Mouse (Mus musculus): ENCODE results near the gene Ube2o.
"Not testable (repeated sequence)": the region's sequence is repeated elsewhere in the genome, so short reads cannot be mapped to it uniquely, and the experiment has no call there.

Gene Ube2o

GRCm38 (mm10) chr11:116613234-116613633 is 32.0 kb upstream of the Ube2o start:
- DNase-seq (ENCODE audit: low spot score), result no peak

GRCm38 (mm10) chr11:116612554-116612953 is 31.3 kb upstream of the Ube2o start:
- no peak for DNase-seq (ENCODE audit: low spot score)

- no peak for DNase-seq (ENCODE audit: low spot score)
Observed at GRCm38 (mm10) chr11:116611883-116612282, 30.6 kb upstream of the Ube2o start.

GRCm38 (mm10) chr11:116611168-116611567 is 29.9 kb upstream of the Ube2o start:
- DNase-seq (ENCODE audit: low spot score), result not testable (repeated sequence)

GRCm38 (mm10) chr11:116609965-116610630 is 28.9 kb upstream of the Ube2o start:
- no peak for DNase-seq (ENCODE audit: low spot score)

GRCm38 (mm10) chr11:116607717-116608116 is 26.5 kb upstream of the Ube2o start:
- no peak for DNase-seq (ENCODE audit: low spot score)

- DNase-seq (ENCODE audit: low spot score), result no peak
Observed at GRCm38 (mm10) chr11:116604097-116604496, 22.9 kb upstream of the Ube2o start.

- DNase-seq (ENCODE audit: low spot score), result no peak
Observed at GRCm38 (mm10) chr11:116603339-116603738, 22.1 kb upstream of the Ube2o start.

- DNase-seq (ENCODE audit: low spot score), result no peak
Observed at GRCm38 (mm10) chr11:116602043-116602442, 20.8 kb upstream of the Ube2o start.

DNA sequence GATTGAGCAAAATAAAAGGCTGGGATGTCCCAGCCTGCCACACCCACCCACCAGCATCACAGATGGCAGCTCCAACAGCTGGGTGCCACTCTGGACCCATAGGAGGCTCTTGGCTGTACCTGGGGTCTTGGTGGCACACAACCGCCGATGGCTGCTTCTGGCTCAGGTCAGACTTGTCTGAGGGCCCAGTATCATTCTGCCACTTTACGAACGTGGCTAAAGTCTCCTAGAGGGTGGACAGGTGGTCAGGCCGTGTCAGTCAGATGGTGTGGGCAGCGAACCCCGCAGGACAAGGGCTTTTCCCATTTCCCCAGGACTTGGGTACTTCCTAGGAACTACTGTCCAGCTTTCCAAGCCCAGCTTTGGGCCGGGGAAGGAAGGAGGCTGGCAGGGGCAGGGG is 19.9 kb upstream of the Ube2o start:
- no peak for DNase-seq (ENCODE audit: low spot score)

DNA sequence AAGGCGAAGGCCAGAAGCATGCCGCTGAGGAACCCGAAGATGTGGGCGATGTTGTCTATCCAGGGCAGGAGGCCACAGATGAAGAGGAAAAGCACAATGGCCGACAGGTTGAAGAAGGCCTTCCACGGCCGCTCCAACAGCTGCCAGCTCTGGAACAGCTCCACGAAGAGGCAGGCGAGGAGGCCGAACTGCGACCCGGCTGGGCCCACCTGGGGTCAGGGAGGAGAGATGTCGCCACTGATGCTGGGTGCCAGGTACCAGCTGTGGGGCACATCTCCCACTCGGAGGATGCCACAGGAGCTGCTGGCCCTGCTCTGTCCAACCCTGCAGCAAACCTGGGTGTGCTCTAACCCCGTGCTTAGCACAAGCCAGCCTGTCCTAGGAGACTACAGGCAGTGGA is 18.0 kb upstream of the Ube2o start:
- DNase-seq (ENCODE audit: low spot score), result no peak

DNA sequence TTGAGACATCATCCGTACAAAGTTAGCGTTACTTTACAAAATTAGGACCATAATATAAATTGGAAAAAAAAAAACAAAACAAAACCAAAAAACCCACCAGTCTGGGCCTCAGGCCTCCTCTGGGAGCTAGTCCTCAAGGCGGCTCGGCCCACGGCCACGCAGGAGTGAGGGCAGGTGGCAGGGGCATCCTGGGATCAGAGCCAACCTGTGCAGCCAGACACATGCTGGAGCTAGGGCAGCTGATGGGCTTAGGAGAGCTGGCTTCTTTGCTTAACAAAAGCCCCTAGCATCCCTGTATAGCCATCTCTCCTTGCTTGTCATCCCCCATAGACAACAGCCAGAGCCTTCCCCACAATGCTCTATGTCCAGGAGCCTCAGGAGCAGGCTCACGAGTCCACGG is 16.9 kb upstream of the Ube2o start:
- no peak for DNase-seq (ENCODE audit: low spot score)

DNA sequence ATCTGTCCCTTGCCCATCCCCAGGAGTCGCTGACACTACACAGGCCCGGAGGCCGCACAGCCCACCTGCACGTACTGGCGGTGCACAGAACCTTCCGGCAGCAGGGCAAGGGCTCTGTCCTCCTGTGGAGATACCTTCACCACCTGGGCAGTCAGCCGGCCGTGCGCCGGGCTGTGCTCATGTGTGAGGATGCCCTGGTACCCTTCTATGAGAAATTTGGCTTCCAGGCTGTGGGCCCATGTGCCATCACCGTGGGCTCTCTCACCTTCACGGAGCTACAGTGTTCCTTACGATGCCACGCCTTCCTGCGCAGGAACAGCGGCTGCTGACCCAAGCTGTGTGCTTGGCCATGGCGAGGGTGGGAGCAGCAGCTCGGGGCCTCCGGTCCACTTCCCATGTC is 15.5 kb upstream of the Ube2o start:
- DNase-seq (ENCODE audit: low spot score), result no peak

- no peak for DNase-seq (ENCODE audit: low spot score)
Observed at GRCm38 (mm10) chr11:116593345-116593744, 12.1 kb upstream of the Ube2o start.

DNA sequence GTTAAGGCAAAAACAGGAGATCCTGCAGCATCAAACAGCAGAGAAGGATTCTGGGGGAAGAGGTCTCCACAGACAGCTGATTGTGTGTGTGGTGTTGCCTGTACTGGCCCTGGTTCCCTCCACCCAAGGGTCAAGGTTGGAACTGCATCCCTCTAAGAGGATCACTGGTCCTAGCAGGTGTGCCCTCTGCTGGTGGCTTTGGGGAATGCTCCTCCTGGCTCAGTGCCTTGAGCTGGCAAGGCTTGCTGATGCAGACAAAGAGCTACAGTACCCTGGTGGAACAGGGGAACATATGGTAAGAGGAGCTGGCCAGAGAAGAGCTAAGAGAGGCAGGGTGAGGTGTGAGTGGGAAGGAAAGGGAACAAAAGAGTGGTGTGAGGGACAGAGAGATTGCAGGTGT is 11.2 kb upstream of the Ube2o start:
- DNase-seq (ENCODE audit: low spot score), result peak; percentile 86

DNA sequence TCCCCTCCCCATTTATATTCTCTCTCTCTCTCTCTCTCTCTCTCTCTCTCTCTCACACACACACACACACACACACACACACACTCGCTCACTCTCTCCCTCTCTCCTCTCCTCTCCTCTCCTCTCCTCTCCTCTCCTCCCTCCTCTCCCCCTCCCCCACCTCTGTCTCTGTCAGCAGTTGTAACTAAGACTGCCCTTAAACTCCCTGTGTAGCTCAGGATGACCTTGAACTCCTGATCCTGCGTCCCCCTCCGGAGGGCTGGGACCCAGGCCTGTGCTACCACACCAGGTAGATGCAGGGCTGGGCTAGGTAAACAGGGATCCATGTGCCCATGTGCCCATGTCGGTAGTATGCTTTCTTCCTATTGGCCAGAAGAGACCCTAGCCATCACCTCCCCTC is 10.4 kb upstream of the Ube2o start:
- DNase-seq (ENCODE audit: low spot score), result no peak

GRCm38 (mm10) chr11:116589574-116589973 is 8.3 kb upstream of the Ube2o start:
- no peak for DNase-seq (ENCODE audit: low spot score)

- no peak for DNase-seq (ENCODE audit: low spot score)
Observed at GRCm38 (mm10) chr11:116589020-116589531, 7.8 kb upstream of the Ube2o start.

DNA sequence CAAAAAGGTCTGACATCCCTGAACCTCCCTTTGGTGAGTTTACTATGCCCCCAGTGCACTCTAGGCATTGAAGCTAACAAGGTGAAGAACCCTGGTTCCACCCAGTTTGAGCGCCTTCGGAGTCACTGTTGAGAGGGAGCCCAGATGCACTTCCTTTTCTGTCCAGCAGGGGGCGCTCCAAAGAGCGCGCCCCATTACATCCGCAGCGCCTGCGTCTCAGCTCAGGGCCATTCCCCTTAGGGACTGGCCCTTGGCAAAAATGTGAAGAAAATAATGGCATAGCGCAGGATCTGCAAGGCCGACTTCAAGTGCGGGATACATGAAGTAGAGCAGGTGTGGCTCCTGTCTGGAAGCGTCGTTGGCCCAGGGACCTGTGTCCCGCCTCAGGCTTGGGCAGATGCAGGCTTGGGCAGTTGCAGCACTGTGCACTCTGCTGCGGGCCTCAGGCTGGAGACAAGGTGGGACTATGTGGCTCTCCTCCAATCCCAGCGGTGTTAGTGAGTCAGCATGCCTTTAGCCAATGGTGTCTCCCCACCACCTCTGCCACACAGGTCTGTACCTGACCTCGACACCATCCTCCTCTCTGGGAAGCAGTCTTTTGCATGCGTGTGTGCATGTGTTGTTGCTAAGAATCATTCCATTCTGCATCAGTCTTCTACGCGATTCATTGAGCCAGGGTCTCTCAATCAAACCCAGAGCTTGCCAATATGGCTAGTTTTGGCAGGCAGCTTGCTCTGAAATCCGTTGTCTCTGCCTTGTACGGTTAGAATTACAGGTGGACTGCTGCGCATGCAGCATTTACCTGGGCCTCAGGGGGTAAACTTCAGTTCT is 5.8 kb upstream of the Ube2o start:
- no peak for DNase-seq (ENCODE audit: low spot score)

GRCm38 (mm10) chr11:116586310-116586709 is 5.1 kb upstream of the Ube2o start, which contains the start of gene Aanat:
TSS of gene Aanat (plus strand) at chr11:116586432.
- DNase-seq (ENCODE audit: low spot score), result no peak

DNA sequence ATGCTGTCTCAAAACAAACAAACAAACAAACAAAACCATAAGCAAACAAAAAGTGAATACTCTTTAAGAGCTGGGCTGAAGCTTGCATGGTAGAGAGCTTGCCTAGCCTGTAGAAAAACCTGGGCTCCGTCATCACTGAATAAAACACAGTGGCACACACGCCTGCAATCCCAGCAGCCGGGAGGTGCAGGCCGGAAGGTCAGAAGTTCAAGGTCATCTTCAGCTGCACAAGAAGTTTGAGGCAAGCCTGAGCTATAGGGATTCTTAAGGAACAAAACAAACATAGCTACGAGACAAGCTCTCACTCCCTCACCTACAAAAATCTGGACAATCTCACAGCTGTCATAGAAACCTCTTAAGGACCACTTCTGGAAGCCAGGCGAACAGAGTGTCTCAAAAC is 4.4 kb upstream of the Ube2o start:
- no peak for DNase-seq (ENCODE audit: low spot score)

GRCm38 (mm10) chr11:116580711-116581375 is 404 bp downstream of the Ube2o start:
- DNase-seq (ENCODE audit: low spot score), result no peak

All from urinary bladder, postnatal 10 days (tissue).